ENCODE assay signal across 12 mouse cellular contexts in genomic region chr7:45465112-45465511, GRCm38 (mm10). TPM values are rescaled to one million over a fixed set of nuclear protein-coding genes. Genes with fewer than 3 reads are reported as not detected.
DNase-seq lines count a peak whose midpoint lies in the region; ATAC-seq and TF ChIP-seq lines count a peak whose summit lies in the region.
"Had no signal": no experiment of that assay in that cellular context is flagged by ENCODE, and none has a peak within 500 bp of the region (broad histone marks: within the 10 kb centered on the region; RNA-seq: fewer than 3 reads in every experiment).

No protein-coding gene starts in this region.

- H3K4me2 ChIP-seq in heart, embryonic 11.5 days, result no peak overlapping the region
- H3K4me2 ChIP-seq in forebrain, embryonic 13.5 days, result peak overlapping the region; percentile 95
- H3K4me2 ChIP-seq in liver, embryonic 13.5 days, result peak overlapping the region; percentile 94

- peaks cover 19% of the 10 kb centered on the region for H3K4me1 ChIP-seq in heart, embryonic 11.5 days (ENCODE audit: control insufficient read depth, insufficient read depth, low read length)
- H3K4me1 ChIP-seq in E14TG2a.4 (replicated peaks; ENCODE audit: low read depth, low read length), result peaks cover 64% of the 10 kb centered on the region
- peaks cover 31% of the 10 kb centered on the region for H3K4me1 ChIP-seq in forebrain, embryonic 13.5 days
- peaks cover 69% of the 10 kb centered on the region for H3K4me1 ChIP-seq in liver, embryonic 13.5 days (replicated peaks)

- 91% methylated on average over 12 of the region's 12 CpGs for WGBS in heart, embryonic 11.5 days (ENCODE audit: insufficient replicate concordance)
- WGBS in forebrain, embryonic 13.5 days, result 94% methylated on average over 12 of the region's 12 CpGs
- 86% methylated on average over 12 of the region's 12 CpGs for WGBS in liver, embryonic 13.5 days (ENCODE audit: insufficient replicate concordance)

- no peaks in the 10 kb centered on the region for H3K27me3 ChIP-seq in heart, embryonic 11.5 days (ENCODE audit: control insufficient read depth, insufficient read depth, low read length)
- no peaks in the 10 kb centered on the region for H3K27me3 ChIP-seq in E14TG2a.4 (ENCODE audit: insufficient read depth, low read length)
- H3K27me3 ChIP-seq in forebrain, embryonic 13.5 days, result no peaks in the 10 kb centered on the region
- no peaks in the 10 kb centered on the region for H3K27me3 ChIP-seq in liver, embryonic 13.5 days

- no peak for TF ChIP-seq CTCF in E14TG2a.4 (conservative IDR thresholded peaks at IDR 0.05; ENCODE audit: low read length)

- H3K4me3 ChIP-seq in heart, embryonic 11.5 days (ENCODE audit: low read depth, low read length), result 0 out of 2 replicates have a peak overlapping the region, but pooled peaks have one; percentile 69
- H3K4me3 ChIP-seq in E14TG2a.4 (replicated peaks; ENCODE audit: low read length), result peak overlapping the region; percentile 99
- H3K4me3 ChIP-seq in forebrain, embryonic 13.5 days, result peak overlapping the region; percentile 92
- H3K4me3 ChIP-seq in liver, embryonic 13.5 days (replicated peaks), result peak overlapping the region; percentile 79

- no peak for DNase-seq in heart, postnatal 36 days
- no peak for DNase-seq in liver, embryonic 13.5 days
- DNase-seq in left cerebral cortex, adult 11 months (ENCODE audit: low spot score), result no peak
- DNase-seq in right cerebral cortex, adult 2 months (ENCODE audit: low spot score in 2 of 2), result no peak
- DNase-seq in left cerebral cortex, postnatal 10 days (ENCODE audit: extremely low spot score in 1 of 2, low spot score in 2 of 2), result no peak
- DNase-seq: heart, postnatal 4 days had no signal

- no peak for ATAC-seq in heart, embryonic 11.5 days (replicated peaks; ENCODE audit: insufficient number of reproducible peaks, low FRiP score, low TSS enrichment)
- no peak for ATAC-seq in forebrain, embryonic 13.5 days
- ATAC-seq in liver, embryonic 13.5 days (ENCODE audit: low read depth), result no peak

- no peak overlapping the region for H3K9ac ChIP-seq in heart, embryonic 11.5 days (ENCODE audit: low read depth, low read length)
- 0 out of 2 replicates have a peak overlapping the region, but pooled peaks have one; percentile 95 for H3K9ac ChIP-seq in forebrain, embryonic 13.5 days
- peak overlapping the region; percentile 87 for H3K9ac ChIP-seq in liver, embryonic 13.5 days

- intact Hi-C loops in heart, postnatal 36 days (cut with DNase I), result no loop called here
- intact Hi-C loops in left cerebral cortex, postnatal 10 days (cut with DNase I), result no loop called here

- H3K27ac ChIP-seq in heart, embryonic 11.5 days (ENCODE audit: low read depth, low read length), result no peak overlapping the region
- no peak overlapping the region for H3K27ac ChIP-seq in forebrain, embryonic 13.5 days
- H3K27ac ChIP-seq in liver, embryonic 13.5 days, result 0 out of 2 replicates have a peak overlapping the region, but pooled peaks have one; percentile 10

- H3K36me3 ChIP-seq in heart, embryonic 11.5 days (ENCODE audit: control insufficient read depth, insufficient read depth, low read length), result peaks cover 13% of the 10 kb centered on the region; the same call in 1 of the 2 replicates
- H3K36me3 ChIP-seq in E14TG2a.4 (ENCODE audit: insufficient read depth, low read length), result peaks cover 53% of the 10 kb centered on the region
- H3K36me3 ChIP-seq in forebrain, embryonic 13.5 days (ENCODE audit: poor library complexity, severe bottlenecking), result peaks cover 44% of the 10 kb centered on the region
- H3K36me3 ChIP-seq in liver, embryonic 13.5 days, result peaks cover 40% of the 10 kb centered on the region

- no peaks in the 10 kb centered on the region for H3K9me3 ChIP-seq in heart, embryonic 11.5 days (replicated peaks; ENCODE audit: control insufficient read depth, low read length)
- H3K9me3 ChIP-seq in E14TG2a.4 (ENCODE audit: low read length), result no peaks in the 10 kb centered on the region
- no peaks in the 10 kb centered on the region for H3K9me3 ChIP-seq in forebrain, embryonic 13.5 days (replicated peaks)
- H3K9me3 ChIP-seq in liver, embryonic 13.5 days (replicated peaks), result no peaks in the 10 kb centered on the region

RNA-seq across cellular contexts. Expression of gene Bax, which starts 1.6 kb away (rescaled TPM):
- polyA plus RNA-seq in heart, embryonic 11.5 days (2014; fragmentation: Nextera tagmentation; extraction: Ambion mirVana), result 91.3 and 146 TPM in 2 replicates
- 10 to 100 TPM; 26.9 to 28.5 TPM for total RNA-seq in heart, postnatal 36 days (2021)
- polyA plus RNA-seq in forebrain, embryonic 13.5 days (2015; fragmentation: Nextera tagmentation; extraction: Ambion mirVana), result 243 and 272 TPM in 2 replicates
- polyA plus RNA-seq in liver, embryonic 13.5 days (2015; fragmentation: Nextera tagmentation; extraction: Ambion mirVana), result 104 and 106 TPM in 2 replicates
- 10 to 100 TPM; 86.0 to 93.8 TPM for total RNA-seq in left cerebral cortex, postnatal 10 days (2021)

RNA-seq across cellular contexts. Expression of gene Ftl1, which starts 5.4 kb away (rescaled TPM):
- 4,030 and 4,320 TPM in 2 replicates for polyA plus RNA-seq in heart, embryonic 11.5 days (2014; fragmentation: Nextera tagmentation; extraction: Ambion mirVana)
- 100 to 1,000 TPM; 246 to 262 TPM for total RNA-seq in heart, postnatal 36 days (2021)
- 6,730 and 6,791 TPM in 2 replicates for polyA plus RNA-seq in forebrain, embryonic 13.5 days (2015; fragmentation: Nextera tagmentation; extraction: Ambion mirVana)
- polyA plus RNA-seq in liver, embryonic 13.5 days (2015; fragmentation: Nextera tagmentation; extraction: Ambion mirVana), result 7,621 and 8,262 TPM in 2 replicates
- total RNA-seq in left cerebral cortex, postnatal 10 days (2021), result 100 to 1,000 TPM; 445 to 456 TPM

RNA-seq across cellular contexts. Expression of gene Tulp2, which starts 16.6 kb away (rescaled TPM):
- 1.5 and 2.2 TPM in 2 replicates for polyA plus RNA-seq in heart, embryonic 11.5 days (2014; fragmentation: Nextera tagmentation; extraction: Ambion mirVana)
- total RNA-seq in heart, postnatal 36 days (2021), result under 1 TPM in 1 of 2 experiments, not detected in 1; 0.16 TPM
- 0.11 and 0.22 TPM in 2 replicates for polyA plus RNA-seq in forebrain, embryonic 13.5 days (2015; fragmentation: Nextera tagmentation; extraction: Ambion mirVana)
- polyA plus RNA-seq in liver, embryonic 13.5 days (2015; fragmentation: Nextera tagmentation; extraction: Ambion mirVana), result 0.80 and 0.87 TPM in 2 replicates
- not detected for total RNA-seq in left cerebral cortex, postnatal 10 days (2021)
- total RNA-seq: layer of hippocampus, postnatal 14 days had no signal
- polyA plus RNA-seq: small intestine, adult 2 months had no signal

RNA-seq across cellular contexts. Expression of gene Gm45808, which starts 21.5 kb away (rescaled TPM):
- polyA plus RNA-seq in heart, embryonic 11.5 days (2014; fragmentation: Nextera tagmentation; extraction: Ambion mirVana), result not detected in 2 replicates
- total RNA-seq in heart, postnatal 36 days (2021), result 1 to 10 TPM; 5.4 to 5.8 TPM
- 0.26 TPM in 1 of 2 replicates, not detected in the other for polyA plus RNA-seq in forebrain, embryonic 13.5 days (2015; fragmentation: Nextera tagmentation; extraction: Ambion mirVana)
- not detected in 2 replicates for polyA plus RNA-seq in liver, embryonic 13.5 days (2015; fragmentation: Nextera tagmentation; extraction: Ambion mirVana)
- total RNA-seq in left cerebral cortex, postnatal 10 days (2021), result not detected
- polyA plus RNA-seq: small intestine, adult 2 months; thymus, postnatal 0 days had no signal

RNA-seq across cellular contexts. Expression of gene Dhdh, which starts 23.5 kb away (rescaled TPM):
- polyA plus RNA-seq in heart, embryonic 11.5 days (2014; fragmentation: Nextera tagmentation; extraction: Ambion mirVana), result 4.6 and 4.9 TPM in 2 replicates
- 1 to 10 TPM; 7.6 to 7.7 TPM for total RNA-seq in heart, postnatal 36 days (2021)
- 2.7 and 3.1 TPM in 2 replicates for polyA plus RNA-seq in forebrain, embryonic 13.5 days (2015; fragmentation: Nextera tagmentation; extraction: Ambion mirVana)
- 2.0 and 2.2 TPM in 2 replicates for polyA plus RNA-seq in liver, embryonic 13.5 days (2015; fragmentation: Nextera tagmentation; extraction: Ambion mirVana)
- 1 to 10 TPM; 3.0 to 3.1 TPM for total RNA-seq in left cerebral cortex, postnatal 10 days (2021)
